Mouse (Mus musculus) ES-Bruce4 (cell line): ENCODE measurements around the gene Itga5.

Experiments
- CTCF ChIP-seq: IDR thresholded peaks from one replicate; pipeline ENCODE4 v1.8.1; 2011; ENCODE audit warnings: low read depth, low read length
- EP300 ChIP-seq: IDR thresholded peaks from 2 replicates; pipeline ENCODE4 v1.6.1; 2011; ENCODE audit warnings: low read depth, low read length; ENCODE audit not compliant: insufficient read depth
- POLR2A ChIP-seq: IDR thresholded peaks from one replicate; pipeline ENCODE4 v1.8.1; 2011; ENCODE audit warnings: low read length; ENCODE audit not compliant: insufficient read depth

DNA sequence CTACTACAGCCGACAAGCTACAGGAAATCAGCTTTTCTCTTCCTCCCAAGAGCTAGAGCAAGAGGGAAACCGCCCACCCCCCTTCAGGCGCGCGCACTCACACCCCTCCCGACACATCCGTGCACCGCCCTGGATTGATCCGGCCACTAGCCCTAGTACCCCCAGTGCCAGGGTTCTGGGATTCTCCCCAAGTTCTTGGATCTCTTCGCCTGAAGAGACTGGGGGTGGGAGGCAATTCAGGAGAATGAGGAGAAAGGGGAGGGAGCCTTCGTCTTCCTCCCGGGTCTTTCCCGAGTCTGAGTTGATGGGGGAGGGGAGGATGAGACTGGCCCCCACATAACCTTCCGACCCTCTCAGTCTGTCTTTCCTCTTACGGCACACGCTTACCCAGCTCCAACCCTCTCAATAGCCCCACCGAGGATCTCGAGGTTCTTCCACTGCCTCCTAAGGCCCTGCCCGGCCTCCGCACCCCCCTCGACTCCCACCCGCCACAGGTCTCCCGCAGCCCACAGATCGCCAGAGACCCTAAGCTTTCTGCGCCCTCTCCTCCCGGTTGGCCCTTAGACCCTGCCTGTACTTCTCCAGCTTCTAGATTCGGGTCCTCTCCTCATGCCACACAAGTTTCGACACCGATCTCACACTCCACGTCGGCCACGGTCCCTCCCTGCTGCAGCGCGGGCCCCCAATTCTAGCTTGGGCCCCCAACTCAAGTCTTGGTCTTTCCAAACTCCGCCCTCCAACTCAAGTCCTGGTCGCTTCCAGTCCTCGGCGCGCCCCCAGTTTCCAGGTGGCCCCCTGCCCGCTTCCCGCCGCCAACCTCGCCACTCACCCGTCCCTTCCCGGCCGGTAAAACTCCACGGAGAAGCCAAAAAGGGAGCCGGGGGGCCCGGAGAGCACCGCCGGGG, 840 bp downstream of the Itga5 start:
- TF ChIP-seq POLR2A (no peak), CTCF (no peak), EP300 (0 out of 2 replicates have a peak, but pooled peaks have one; percentile 39)
